Mouse (Mus musculus) activated CD4-positive, CD25-positive, alpha-beta regulatory T cell, adult 4 months (primary cell): ENCODE results near the gene Gm6583. TPM values are rescaled to one million over a fixed set of nuclear protein-coding genes. Genes with fewer than 3 reads are reported as not detected.
"Not testable (repeated sequence)": the region's sequence is repeated elsewhere in the genome, so short reads cannot be mapped to it uniquely, and the experiment has no call there.

ENCODE experiments used
- ATAC-seq: one replicate; pipeline ENCODE4 v1.8.0; 2017
- polyA plus RNA-seq, 2 experiments: library from polyadenylated mRNA; unstranded; fragments of 100-300 nt; shearing (Covaris generic); gene quantifications; one replicate each; pipeline ENCODE4 v1.2.1; 2017

Gm6583 gene
- polyA plus RNA-seq, 2 experiments from 2014 or later, result not detected

- ATAC-seq, result peak; percentile 73
Measured at GRCm38 (mm10) chr5:112324637-112325545, 30.9 kb downstream of the Gm6583 start.

- no peak for ATAC-seq
Measured at GRCm38 (mm10) chr5:112323246-112323645, 32.6 kb downstream of the Gm6583 start.

- no peak for ATAC-seq
Measured at GRCm38 (mm10) chr5:112321376-112321775, 34.5 kb downstream of the Gm6583 start.

- ATAC-seq, result no peak
Measured at GRCm38 (mm10) chr5:112320936-112321335, 34.9 kb downstream of the Gm6583 start.

GRCm38 (mm10) chr5:112320379-112320778 lies 35.5 kb downstream of the Gm6583 start:
- ATAC-seq, result no peak

- ATAC-seq, result not testable (repeated sequence)
Measured at GRCm38 (mm10) chr5:112319343-112319742, 36.5 kb downstream of the Gm6583 start.

- ATAC-seq, result no peak
Measured at GRCm38 (mm10) chr5:112317328-112317727, 38.5 kb downstream of the Gm6583 start.

- no peak for ATAC-seq
Measured at GRCm38 (mm10) chr5:112316468-112316867, 39.4 kb downstream of the Gm6583 start.

- no peak for ATAC-seq
Measured at GRCm38 (mm10) chr5:112313222-112313885, 42.5 kb downstream of the Gm6583 start.

GRCm38 (mm10) chr5:112305842-112306241 lies 50.0 kb downstream of the Gm6583 start:
- ATAC-seq, result no peak

Other genes with a start within 250 kb of the Gm6583 start
- not detected for gene Cryba4, start 103.5 kb downstream of the Gm6583 start, polyA plus RNA-seq
- gene Crybb1, start 100.2 kb downstream of the Gm6583 start, polyA plus RNA-seq, result not detected
- gene Tpst2, start 79.3 kb downstream of the Gm6583 start, polyA plus RNA-seq, result 10 to 100 TPM; 75.0 to 86.1 TPM
- gene Tfip11, start 29.7 kb downstream of the Gm6583 start, polyA plus RNA-seq, result 10 to 100 TPM; 11.8 to 18.4 TPM
- gene Srrd, start 13.0 kb downstream of the Gm6583 start, polyA plus RNA-seq, result 1 to 10 TPM; 1.5 to 2.7 TPM
- 10 to 100 TPM; 15.2 to 18.3 TPM for gene Hps4, start 12.9 kb downstream of the Gm6583 start, polyA plus RNA-seq
- gene Asphd2, start 38.8 kb upstream of the Gm6583 start, polyA plus RNA-seq, result not detected
- not detected for gene Gm6588, start 93.4 kb upstream of the Gm6583 start, polyA plus RNA-seq
- gene Sez6l, start 221.2 kb upstream of the Gm6583 start, polyA plus RNA-seq, result not detected